Mouse (Mus musculus) olfactory bulb, adult 2 months (tissue): ENCODE data around the gene Copz1.

ENCODE experiments used
- CTCF ChIP-seq: fragments of 200-500 bp; IDR thresholded peaks from 2 replicates; pipeline ENCODE4 v1.5.1; 2012; ENCODE audit warnings: low read depth, mild to moderate bottlenecking, low read length, moderate library complexity; ENCODE audit not compliant: insufficient read depth
- POLR2A ChIP-seq: fragments of 200-500 bp; IDR thresholded peaks from 2 replicates; pipeline ENCODE4 v1.6.1; 2012; ENCODE audit warnings: mild to moderate bottlenecking, low read depth, low read length, moderate library complexity; ENCODE audit not compliant: insufficient read depth

DNA sequence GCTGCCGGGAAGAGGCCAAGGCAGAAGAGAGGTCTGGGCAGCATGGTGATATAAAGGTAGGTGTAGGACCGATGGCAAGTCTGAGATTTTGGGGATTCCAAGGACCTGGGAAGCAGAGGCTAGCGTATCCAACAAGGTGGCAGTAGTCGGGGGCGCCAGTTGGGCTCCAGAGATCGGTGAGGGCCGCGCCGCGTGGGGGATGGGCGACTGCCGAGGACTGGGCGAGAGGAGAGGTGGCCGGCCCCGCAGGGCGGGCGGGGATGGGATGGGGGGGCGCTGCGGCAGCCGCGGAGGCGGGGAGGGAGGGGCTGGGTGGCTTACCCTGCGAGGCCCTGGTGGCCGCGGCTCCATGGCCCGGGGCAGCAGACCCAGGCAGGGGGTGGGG is 50.5 kb downstream of the Copz1 start:
- TF ChIP-seq CTCF (no peak), POLR2A (no peak)
